Mouse (Mus musculus) liver, embryonic 14.5 days (tissue): Measurements from ENCODE around the gene Mafk. TPM values are rescaled to one million over a fixed set of nuclear protein-coding genes. Genes with fewer than 3 reads are reported as not detected.

ENCODE experiments used
- ATAC-seq: fragments of 200-750 bp; cut with Nextera tagmentation; 2 replicates; pipeline ENCODE4 v1.8.0; 2017; ENCODE audit warnings: moderate number of reproducible peaks, mild to moderate bottlenecking, moderate library complexity; ENCODE audit not compliant: insufficient read depth
- DNase-seq, 3 experiments: peaks; one replicate each; pipeline ENCODE4 v3.0.0-alpha.2; 2012 to 2013; ENCODE audit warnings: low read depth in 3 of 3, low spot score in 3 of 3
- H3K27ac ChIP-seq: fragments of 300-500 bp; sonication (generic); 2 replicates; pipeline ENCODE4 v1.5.1; 2014; ENCODE audit warnings: moderate library complexity, mild to moderate bottlenecking, control low read depth, inconsistent platforms
- H3K27me3 ChIP-seq: fragments of 300-500 bp; sonication (generic); 2 replicates; pipeline ENCODE4 v1.6.1; 2014; ENCODE audit warnings: mild to moderate bottlenecking, low read length, moderate library complexity; ENCODE audit not compliant: control insufficient read depth, insufficient read depth
- H3K36me3 ChIP-seq: fragments of 300-500 bp; sonication (generic); replicated peaks from 2 replicates; pipeline ENCODE4 v1.6.1; 2014; ENCODE audit warnings: low read depth; ENCODE audit not compliant: control insufficient read depth, insufficient read depth
- H3K4me1 ChIP-seq, 2 experiments: fragments of 200-500 bp in 1 of 2; fragments of 300-500 bp in 1 of 2; sonication (generic) in 1 of 2; replicated peaks; 2 replicates each; pipeline ENCODE4 v1.6.1; 2012 to 2014; ENCODE audit warnings: antibody characterized with exemption in 1 of 2, inconsistent platforms in 1 of 2, low read length in 1 of 2; ENCODE audit not compliant: control insufficient read depth in 2 of 2, insufficient read depth in 2 of 2
- H3K4me2 ChIP-seq: fragments of 300-500 bp; sonication (generic); 2 replicates; pipeline ENCODE4 v1.6.1; 2014; ENCODE audit warnings: low read depth, mild to moderate bottlenecking, control low read depth, moderate library complexity
- H3K4me3 ChIP-seq, 2 experiments: fragments of 200-500 bp in 1 of 2; fragments of 300-500 bp in 1 of 2; sonication (generic) in 1 of 2; 2 replicates each; pipeline ENCODE4 v1.5.1; 2012 to 2014; ENCODE audit warnings: low read depth in 2 of 2, low read length in 2 of 2, mild to moderate bottlenecking in 2 of 2, control low read depth in 1 of 2, inconsistent platforms in 1 of 2, moderate library complexity in 1 of 2; ENCODE audit not compliant: insufficient read depth in 1 of 2
- H3K9ac ChIP-seq: fragments of 300-500 bp; sonication (generic); replicated peaks from 2 replicates; pipeline ENCODE4 v1.6.1; 2014; ENCODE audit warnings: mild to moderate bottlenecking, control low read depth, moderate library complexity
- H3K9me3 ChIP-seq: fragments of 300-500 bp; sonication (generic); 2 replicates; pipeline ENCODE4 v1.6.1; 2016; ENCODE audit warnings: low read length, mixed read lengths; ENCODE audit not compliant: control insufficient read depth
- CTCF ChIP-seq: IDR thresholded peaks from 2 replicates; pipeline ENCODE4 v1.5.1; 2016; ENCODE audit warnings: antibody characterized with exemption, low read depth, control low read depth
- EP300 ChIP-seq: IDR thresholded peaks from 2 replicates; pipeline ENCODE4 v1.6.1; 2016; ENCODE audit warnings: antibody characterized with exemption, low read depth
- WGBS: fragments of 180-500 bp; shearing (Covaris S2); extraction: QIAGEN DNeasy Blood & Tissue Kit; methylation state at CpG from one replicate; pipeline ENCODE4 v1.1.7; 2014; ENCODE audit not compliant: insufficient replicate concordance; 5-methylcytosine and 5-hydroxymethylcytosine counted together
- polyA plus RNA-seq, 2 experiments: library from polyadenylated mRNA; depleted of rRNA in 1 of 2; stranded (reverse) in 1 of 2; unstranded in 1 of 2; fragments of >200 nt; fragmentation: Nextera tagmentation in 1 of 2; extraction: Ambion mirVana in 1 of 2; gene quantifications; 2 replicates each; pipeline versions ENCODE4 v1.2.1 to v1.2.3; 2012 to 2014

Mafk gene
- polyA plus RNA-seq, 2 experiments, result 20.7 to 23.0 TPM

DNA sequence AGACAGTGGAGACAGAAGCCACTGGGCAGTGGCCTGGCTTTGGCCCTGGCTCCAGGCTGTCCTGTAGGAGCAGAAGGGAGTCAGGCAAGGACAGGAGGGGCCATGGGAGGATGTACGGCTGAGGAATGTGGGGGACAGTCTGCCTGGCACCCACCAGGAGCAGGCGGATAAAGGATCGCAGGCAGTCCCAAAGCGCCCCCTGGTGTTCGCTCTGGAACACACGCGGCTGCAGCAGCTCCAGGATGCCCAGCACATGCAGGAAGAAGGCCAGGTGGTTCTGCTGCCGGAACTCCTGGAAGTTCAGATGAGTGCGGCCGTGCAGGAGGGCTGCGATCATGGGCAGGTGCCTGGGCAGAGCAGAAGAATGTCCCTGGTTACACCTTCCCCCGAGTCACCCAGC, 36.6 kb upstream of the Mafk start:
- no peak overlapping the region for H3K27ac ChIP-seq
- DNase-seq, result no peak
- 31% methylated on average over 12 of the region's 12 CpGs for WGBS
- H3K4me3 ChIP-seq, result no peak overlapping the region
- H3K4me2 ChIP-seq, result no peak overlapping the region
- TF ChIP-seq CTCF (peak; percentile 95), EP300 (no peak)
- no peaks in the 10 kb centered on the region for H3K4me1 ChIP-seq
- no peaks in the 10 kb centered on the region for H3K9me3 ChIP-seq
- no peak for ATAC-seq
- no peak overlapping the region for H3K9ac ChIP-seq
- H3K27me3 ChIP-seq, result no peaks in the 10 kb centered on the region
- no peaks in the 10 kb centered on the region; the same call in 1 of the 2 replicates for H3K36me3 ChIP-seq

- Histone ChIP-seq H3K27ac (no peak overlapping the region), H3K4me3 (no peak overlapping the region), H3K9me3 (no peaks in the 10 kb centered on the region), H3K4me2 (no peak overlapping the region), H3K27me3 (no peaks in the 10 kb centered on the region), H3K36me3 (no peaks in the 10 kb centered on the region; the same call in 1 of the 2 replicates), H3K9ac (no peak overlapping the region), H3K4me1 (no peaks in the 10 kb centered on the region)
- ATAC-seq (peak; percentile 55), DNase-seq (no peak)
- no peak for TF ChIP-seq CTCF
- no peak for TF ChIP-seq EP300
- WGBS, result 63% methylated on average over 12 of the region's 12 CpGs
Observed at GRCm38 (mm10) chr5:139756135-139756534, 35.2 kb upstream of the Mafk start.

GRCm38 (mm10) chr5:139756586-139756985, 34.7 kb upstream of the Mafk start:
- Histone ChIP-seq H3K27me3 (no peaks in the 10 kb centered on the region), H3K9me3 (no peaks in the 10 kb centered on the region), H3K4me3 (no peak overlapping the region), H3K36me3 (no peaks in the 10 kb centered on the region; the same call in 1 of the 2 replicates), H3K9ac (no peak overlapping the region), H3K27ac (no peak overlapping the region), H3K4me2 (no peak overlapping the region), H3K4me1 (no peaks in the 10 kb centered on the region)
- ATAC-seq (no peak), DNase-seq (no peak)
- TF ChIP-seq EP300 (no peak), CTCF (no peak)
- WGBS, result 79% methylated on average over 2 of the region's 2 CpGs

- Histone ChIP-seq H3K9ac (no peak overlapping the region), H3K27me3 (no peaks in the 10 kb centered on the region), H3K4me1 (no peaks in the 10 kb centered on the region), H3K9me3 (no peaks in the 10 kb centered on the region), H3K4me3 (no peak overlapping the region), H3K27ac (no peak overlapping the region), H3K4me2 (no peak overlapping the region), H3K36me3 (peaks cover 4% of the 10 kb centered on the region; the same call in 1 of the 2 replicates)
- no peak for DNase-seq
- 83% methylated on average over 16 of the region's 16 CpGs for WGBS
- no peak for TF ChIP-seq EP300
- TF ChIP-seq CTCF, result no peak
- ATAC-seq, result no peak
Observed at GRCm38 (mm10) chr5:139758096-139758495, 33.2 kb upstream of the Mafk start.

DNA sequence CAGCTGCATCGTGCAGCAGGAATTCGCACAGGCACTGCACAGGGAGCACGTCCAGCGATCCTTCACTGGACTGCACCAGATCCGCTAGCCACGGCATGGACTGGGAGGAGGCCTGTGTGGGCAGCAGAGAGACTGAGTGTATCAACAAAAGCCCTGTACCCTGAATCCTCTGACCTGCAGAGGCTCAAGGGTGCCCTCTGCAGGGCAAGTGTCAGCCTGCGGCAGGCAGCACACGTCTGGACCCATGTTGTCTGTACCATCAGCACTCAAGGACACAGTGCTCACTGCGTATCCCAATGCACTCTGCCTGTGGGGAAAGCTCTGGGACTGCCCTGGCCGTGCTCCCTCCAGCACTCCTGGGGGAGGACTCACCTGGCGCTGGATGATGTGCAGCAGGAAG, 27.0 kb upstream of the Mafk start:
- no peaks in the 10 kb centered on the region for H3K4me1 ChIP-seq
- H3K36me3 ChIP-seq, result peaks cover 18% of the 10 kb centered on the region
- no peak overlapping the region for H3K4me3 ChIP-seq
- ATAC-seq (peak; percentile 24; the same call in 1 of the 2 replicates), DNase-seq (no peak)
- no peak overlapping the region for H3K27ac ChIP-seq
- H3K27me3 ChIP-seq, result no peaks in the 10 kb centered on the region
- H3K4me2 ChIP-seq, result no peak overlapping the region
- WGBS, result 74% methylated on average over 11 of the region's 11 CpGs
- TF ChIP-seq CTCF (peak; percentile 91), EP300 (no peak)
- H3K9ac ChIP-seq, result no peak overlapping the region
- no peaks in the 10 kb centered on the region for H3K9me3 ChIP-seq
